Mouse (Mus musculus): ENCODE measurements at regions not wholly inside any gene's neighbourhood (a gene's known extent, or its start where the extent isn't known, plus 50 kb on each side); places are given as distances from the start of the nearest gene placed in this dataset.

DNA sequence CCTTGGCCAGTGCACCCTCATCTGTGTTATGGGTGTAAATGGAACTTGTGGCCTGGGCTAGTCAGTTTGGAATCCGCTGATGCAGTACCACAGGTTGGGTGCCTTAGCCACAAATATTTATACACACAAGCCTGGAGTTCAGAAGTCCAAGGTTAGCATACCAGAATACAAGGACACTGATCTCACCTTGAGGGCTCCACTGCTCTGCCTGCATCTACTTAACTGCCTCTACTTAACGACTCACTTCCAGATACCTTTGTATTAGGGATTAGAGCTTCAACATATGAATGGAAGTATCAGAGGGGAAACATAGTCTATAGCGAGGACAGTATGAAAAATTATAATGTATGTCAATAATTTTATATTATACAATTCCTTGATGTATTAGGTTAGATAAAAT lies 57.5 kb downstream of the Tmem174 start:
- no peaks in the 10 kb centered on the region for H3K4me1 ChIP-seq (ENCODE audit: control insufficient read depth, insufficient read depth, low read length)
- TF ChIP-seq POLR2A (IDR thresholded peaks at IDR 0.05; ENCODE audit: borderline replicate concordance, low read depth, low read length): no peak
- TF ChIP-seq CTCF (IDR thresholded peaks at IDR 0.05; ENCODE audit: low read depth, low read length): no peak
- H3K4me3 ChIP-seq (ENCODE audit: insufficient read depth, low read length): no peak overlapping the region
- no peak overlapping the region for H3K27ac ChIP-seq (ENCODE audit: insufficient read depth, low read depth, low read length)

DNA sequence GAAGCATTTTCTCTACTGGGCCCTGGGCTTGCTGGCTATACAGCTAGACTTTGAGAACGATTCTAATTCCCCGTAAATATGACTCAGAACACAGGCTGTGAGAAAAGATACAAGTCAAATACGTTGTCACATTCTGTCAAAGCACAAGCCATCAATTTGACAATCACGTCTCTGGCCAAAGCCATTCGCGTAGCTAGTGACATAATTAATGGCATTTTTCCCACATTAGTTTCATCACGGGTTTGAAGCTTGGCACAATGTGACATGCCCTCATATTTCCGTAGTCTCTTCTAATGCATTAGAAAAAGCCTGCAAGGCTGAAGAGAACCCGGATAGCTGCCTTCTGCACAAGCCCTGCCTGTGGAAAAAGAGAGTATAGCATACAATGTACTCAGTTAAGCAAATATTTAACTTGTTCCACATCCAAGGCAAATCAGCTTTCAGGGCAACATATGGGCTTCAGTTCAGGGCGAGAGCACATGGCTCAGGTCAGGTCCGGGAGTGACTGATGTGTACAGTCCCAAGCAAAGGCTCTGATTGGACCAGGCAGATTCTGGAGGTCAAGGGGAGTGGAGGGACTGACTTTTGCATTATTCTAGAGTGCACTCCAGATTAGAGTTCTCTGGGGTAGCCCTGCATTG lies 58.7 kb downstream of the Tmem174 start:
- no peak overlapping the region for H3K27ac ChIP-seq (ENCODE audit: insufficient read depth, low read depth, low read length)
- no peaks in the 10 kb centered on the region for H3K4me1 ChIP-seq (ENCODE audit: control insufficient read depth, insufficient read depth, low read length)
- H3K4me3 ChIP-seq (ENCODE audit: insufficient read depth, low read length): no peak overlapping the region
- TF ChIP-seq CTCF (IDR thresholded peaks at IDR 0.05; ENCODE audit: low read depth, low read length) (no peak), POLR2A (IDR thresholded peaks at IDR 0.05; ENCODE audit: borderline replicate concordance, low read depth, low read length) (no peak)

- Histone ChIP-seq H3K27ac (ENCODE audit: insufficient read depth, low read depth, low read length) (no peak overlapping the region), H3K4me1 (ENCODE audit: control insufficient read depth, insufficient read depth, low read length) (no peaks in the 10 kb centered on the region), H3K4me3 (ENCODE audit: insufficient read depth, low read length) (no peak overlapping the region)
- no peak for TF ChIP-seq CTCF (IDR thresholded peaks at IDR 0.05; ENCODE audit: low read depth, low read length)
- no peak for TF ChIP-seq POLR2A (IDR thresholded peaks at IDR 0.05; ENCODE audit: borderline replicate concordance, low read depth, low read length)
Observed at GRCm38 (mm10) chr13:98576061-98576460, 61.1 kb downstream of the Tmem174 start.

- TF ChIP-seq CTCF (IDR thresholded peaks at IDR 0.05; ENCODE audit: low read depth, low read length) (no peak), POLR2A (IDR thresholded peaks at IDR 0.05; ENCODE audit: borderline replicate concordance, low read depth, low read length) (no peak)
- Histone ChIP-seq H3K27ac (ENCODE audit: insufficient read depth, low read depth, low read length) (no peak overlapping the region), H3K4me1 (ENCODE audit: control insufficient read depth, insufficient read depth, low read length) (no peaks in the 10 kb centered on the region), H3K4me3 (ENCODE audit: insufficient read depth, low read length) (no peak overlapping the region)
Observed at GRCm38 (mm10) chr13:98574057-98574323, 63.2 kb downstream of the Tmem174 start.

- H3K4me1 ChIP-seq (ENCODE audit: control insufficient read depth, insufficient read depth, low read length): no peaks in the 10 kb centered on the region
- TF ChIP-seq CTCF (IDR thresholded peaks at IDR 0.05; ENCODE audit: low read depth, low read length) (no peak), POLR2A (IDR thresholded peaks at IDR 0.05; ENCODE audit: borderline replicate concordance, low read depth, low read length) (no peak)
- H3K27ac ChIP-seq (ENCODE audit: insufficient read depth, low read depth, low read length): no peak overlapping the region
- H3K4me3 ChIP-seq (ENCODE audit: insufficient read depth, low read length): no peak overlapping the region
Observed at GRCm38 (mm10) chr13:98573261-98574056, 63.8 kb downstream of the Tmem174 start.

GRCm38 (mm10) chr13:98572581-98573260 lies 64.5 kb downstream of the Tmem174 start:
- TF ChIP-seq POLR2A (IDR thresholded peaks at IDR 0.05; ENCODE audit: borderline replicate concordance, low read depth, low read length): no peak
- no peak for TF ChIP-seq CTCF (IDR thresholded peaks at IDR 0.05; ENCODE audit: low read depth, low read length)
- Histone ChIP-seq H3K4me3 (ENCODE audit: insufficient read depth, low read length) (peak overlapping the region; percentile 28), H3K27ac (ENCODE audit: insufficient read depth, low read depth, low read length) (no peak overlapping the region), H3K4me1 (ENCODE audit: control insufficient read depth, insufficient read depth, low read length) (no peaks in the 10 kb centered on the region)

DNA sequence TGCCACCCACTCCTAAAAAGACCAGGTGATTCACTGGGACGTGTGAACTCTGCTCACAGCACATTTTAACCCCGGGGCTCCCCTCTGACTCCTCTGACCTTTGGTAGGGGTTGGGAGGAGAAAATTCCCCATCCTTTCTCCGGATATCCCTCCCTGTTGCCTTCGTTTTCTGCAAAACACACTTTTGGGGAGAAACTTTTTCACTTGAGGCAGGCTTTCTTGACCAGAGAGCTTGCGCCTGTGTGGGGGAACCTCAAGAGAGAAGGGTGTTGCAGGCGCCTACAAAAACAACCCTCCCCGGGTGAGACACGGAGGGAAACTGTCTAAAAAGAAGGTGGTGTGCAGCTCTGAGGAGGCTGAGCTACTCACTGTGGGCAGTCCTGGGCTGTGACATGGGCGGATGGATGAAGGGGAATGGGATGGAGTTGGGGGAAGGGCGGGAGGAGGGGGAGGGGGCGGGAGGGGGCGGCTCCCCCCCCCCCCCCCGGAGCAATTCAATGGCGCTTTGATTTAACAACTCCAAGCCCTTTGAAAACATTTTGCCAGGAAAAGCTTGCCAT lies 65.1 kb downstream of the Tmem174 start:
- no peak overlapping the region for H3K27ac ChIP-seq (ENCODE audit: insufficient read depth, low read depth, low read length)
- H3K4me3 ChIP-seq (ENCODE audit: insufficient read depth, low read length): no peak overlapping the region
- H3K4me1 ChIP-seq (ENCODE audit: control insufficient read depth, insufficient read depth, low read length): no peaks in the 10 kb centered on the region
- no peak for TF ChIP-seq CTCF (IDR thresholded peaks at IDR 0.05; ENCODE audit: low read depth, low read length)
- no peak for TF ChIP-seq POLR2A (IDR thresholded peaks at IDR 0.05; ENCODE audit: borderline replicate concordance, low read depth, low read length)

GRCm38 (mm10) chr13:98571051-98571450 lies 66.2 kb downstream of the Tmem174 start:
- Histone ChIP-seq H3K4me3 (ENCODE audit: insufficient read depth, low read length) (no peak overlapping the region), H3K4me1 (ENCODE audit: control insufficient read depth, insufficient read depth, low read length) (no peaks in the 10 kb centered on the region)
- TF ChIP-seq POLR2A (IDR thresholded peaks at IDR 0.05; ENCODE audit: borderline replicate concordance, low read depth, low read length) (no peak), CTCF (IDR thresholded peaks at IDR 0.05; ENCODE audit: low read depth, low read length) (no peak)

DNA sequence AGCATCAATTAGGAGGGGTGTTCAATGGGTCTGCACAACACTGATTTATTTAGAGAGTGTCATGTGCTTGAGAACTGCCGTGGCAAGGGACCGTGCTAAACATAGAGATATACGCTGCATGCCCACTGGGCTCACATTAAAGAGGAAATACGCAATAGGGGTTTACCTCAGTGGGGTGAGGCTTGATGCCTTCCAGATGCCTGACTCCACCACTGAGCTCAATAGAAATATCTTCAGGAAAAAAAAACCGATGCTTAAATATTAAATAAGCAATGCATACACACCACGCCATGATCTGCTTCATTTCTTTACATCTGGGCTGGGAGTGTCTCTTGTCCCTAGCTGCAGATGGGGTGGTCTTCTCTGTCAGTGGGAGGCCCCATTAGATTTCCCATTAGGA lies 63.9 kb upstream of the Gm10320 start:
- H3K27ac ChIP-seq (ENCODE audit: insufficient read depth, low read depth, low read length): no peak overlapping the region
- no peaks in the 10 kb centered on the region for H3K4me1 ChIP-seq (ENCODE audit: control insufficient read depth, insufficient read depth, low read length)
- no peak for TF ChIP-seq POLR2A (IDR thresholded peaks at IDR 0.05; ENCODE audit: borderline replicate concordance, low read depth, low read length)
- no peak for TF ChIP-seq CTCF (IDR thresholded peaks at IDR 0.05; ENCODE audit: low read depth, low read length)
- no peak overlapping the region for H3K4me3 ChIP-seq (ENCODE audit: insufficient read depth, low read length)

More at GRCm38 (mm10) chr13:98571051-98571450, 66.2 kb downstream of the Tmem174 start:
- no peak overlapping the region for H3K27ac ChIP-seq (ENCODE audit: insufficient read depth, low read depth, low read length)

Measured in bone marrow macrophage, adult 2 months (primary cell).